Mouse (Mus musculus) E14TG2a.4 (cell line): Measurements from ENCODE around the gene Ank2.

Experiments used
- CTCF ChIP-seq: conservative IDR thresholded peaks from 2 replicates; pipeline ENCODE4 v1.5.1; 2014; ENCODE audit warnings: low read length
- NANOG ChIP-seq: IDR thresholded peaks from 2 replicates; pipeline ENCODE4 v1.6.1; 2014; ENCODE audit warnings: borderline replicate concordance, low read length, mixed read lengths
- POU5F1 ChIP-seq: IDR thresholded peaks from 2 replicates; pipeline ENCODE4 v1.6.1; 2014; ENCODE audit warnings: low read length, borderline replicate concordance

DNA sequence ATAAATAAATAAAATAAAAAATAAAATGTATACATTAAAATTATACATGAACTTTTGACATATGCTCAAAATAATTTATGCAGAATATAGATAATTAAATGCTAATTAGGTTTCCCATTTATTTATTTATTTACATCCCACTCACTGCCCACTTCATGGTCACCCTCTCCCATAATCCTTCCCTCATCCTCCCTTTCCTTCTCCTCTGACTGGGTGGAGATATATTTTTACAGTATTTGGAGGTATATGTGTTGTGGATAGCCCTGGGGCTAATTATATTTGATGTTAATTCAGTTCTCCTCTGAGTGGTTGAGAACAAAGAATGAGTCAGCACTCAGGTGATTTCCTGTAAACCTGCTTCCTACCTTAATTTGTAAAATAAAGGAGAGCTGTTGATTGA, 582.8 kb downstream of the Ank2 start:
- TF ChIP-seq CTCF (no peak), POU5F1 (no peak), NANOG (no peak)
